Mouse (Mus musculus): ENCODE measurements around the gene Abca2. TPM values are rescaled to one million over a fixed set of nuclear protein-coding genes. Genes with fewer than 3 reads are reported as not detected.

Abca2 gene
- polyA plus RNA-seq, 1 experiment from 2014 or later, result 6.7 TPM

- Histone ChIP-seq H3K4me3 (ENCODE audit: low read depth, low read length) (no peak overlapping the region), H3K9me3 (replicated peaks; ENCODE audit: control insufficient read depth, low read length) (no peaks in the 10 kb centered on the region), H3K4me1 (ENCODE audit: control insufficient read depth, insufficient read depth, low read length) (no peaks in the 10 kb centered on the region), H3K36me3 (ENCODE audit: control insufficient read depth, insufficient read depth, low read length) (no peaks in the 10 kb centered on the region), H3K4me2 (ENCODE audit: low read length) (no peak overlapping the region), H3K27me3 (replicated peaks; ENCODE audit: control insufficient read depth, insufficient read depth, low read length) (no peaks in the 10 kb centered on the region; the same call in 1 of the 2 replicates), H3K27ac (ENCODE audit: low read depth, low read length) (no peak overlapping the region), H3K9ac (ENCODE audit: low read length) (no peak overlapping the region)
- DNase-seq (ENCODE audit: low spot score), result peak; percentile 80
- ATAC-seq, result peak; percentile 58
- 28% methylated on average over 3 of the region's 3 CpGs for WGBS
Measured at GRCm38 (mm10) chr2:25421896-25422295, 6.6 kb upstream of the Abca2 start.

- no peaks in the 10 kb centered on the region for H3K36me3 ChIP-seq (ENCODE audit: control insufficient read depth, insufficient read depth, low read length)
- no peak within 1 kb of the TSS for H3K9ac ChIP-seq (ENCODE audit: low read length)
- ATAC-seq (no peak), DNase-seq (ENCODE audit: low spot score) (no peak)
- H3K4me1 ChIP-seq (ENCODE audit: control insufficient read depth, insufficient read depth, low read length), result no peaks in the 10 kb centered on the region
- H3K4me3 ChIP-seq (ENCODE audit: low read depth, low read length), result no peak within 1 kb of the TSS
- H3K9me3 ChIP-seq (replicated peaks; ENCODE audit: control insufficient read depth, low read length), result no peaks in the 10 kb centered on the region
- no peak within 1 kb of the TSS for H3K4me2 ChIP-seq (ENCODE audit: low read length)
- 70% methylated on average over 17 of the region's 17 CpGs for WGBS
- H3K27ac ChIP-seq (ENCODE audit: low read depth, low read length), result no peak within 1 kb of the TSS
- H3K27me3 ChIP-seq (replicated peaks; ENCODE audit: control insufficient read depth, insufficient read depth, low read length), result no peaks in the 10 kb centered on the region; the same call in 1 of the 2 replicates
Measured at GRCm38 (mm10) chr2:25422587-25423410, 5.7 kb upstream of the Abca2 start, which contains the start of gene Fut7. Fut7 (plus strand) TSS chr2:25423267.

GRCm38 (mm10) chr2:25423626-25424025, 4.9 kb upstream of the Abca2 start:
- Histone ChIP-seq H3K4me1 (ENCODE audit: control insufficient read depth, insufficient read depth, low read length) (no peaks in the 10 kb centered on the region; the same call in 1 of the 2 replicates), H3K27me3 (replicated peaks; ENCODE audit: control insufficient read depth, insufficient read depth, low read length) (no peaks in the 10 kb centered on the region; the same call in 1 of the 2 replicates), H3K27ac (ENCODE audit: low read depth, low read length) (no peak overlapping the region), H3K4me3 (ENCODE audit: low read depth, low read length) (no peak overlapping the region), H3K9me3 (replicated peaks; ENCODE audit: control insufficient read depth, low read length) (no peaks in the 10 kb centered on the region), H3K36me3 (ENCODE audit: control insufficient read depth, insufficient read depth, low read length) (no peaks in the 10 kb centered on the region), H3K9ac (ENCODE audit: low read length) (no peak overlapping the region), H3K4me2 (ENCODE audit: low read length) (no peak overlapping the region)
- WGBS, result 83% methylated on average over 1 of the region's 1 CpGs
- ATAC-seq (no peak), DNase-seq (ENCODE audit: low spot score) (no peak)

- H3K36me3 ChIP-seq (ENCODE audit: control insufficient read depth, insufficient read depth, low read length), result no peaks in the 10 kb centered on the region
- H3K4me2 ChIP-seq (ENCODE audit: low read length), result no peak overlapping the region
- H3K9me3 ChIP-seq (replicated peaks; ENCODE audit: control insufficient read depth, low read length), result no peaks in the 10 kb centered on the region
- WGBS, result 53% methylated on average over 27 of the region's 27 CpGs
- H3K4me1 ChIP-seq (ENCODE audit: control insufficient read depth, insufficient read depth, low read length), result peaks cover 13% of the 10 kb centered on the region
- no peaks in the 10 kb centered on the region; the same call in 1 of the 2 replicates for H3K27me3 ChIP-seq (replicated peaks; ENCODE audit: control insufficient read depth, insufficient read depth, low read length)
- no peak overlapping the region for H3K4me3 ChIP-seq (ENCODE audit: low read depth, low read length)
- DNase-seq (ENCODE audit: low spot score), result peak; percentile 18
- H3K27ac ChIP-seq (ENCODE audit: low read depth, low read length), result no peak overlapping the region
- ATAC-seq, result no peak
- H3K9ac ChIP-seq (ENCODE audit: low read length), result peak overlapping the region; percentile 35; the same call in 1 of the 2 replicates
Measured at GRCm38 (mm10) chr2:25425481-25425880, 3.0 kb upstream of the Abca2 start.

GRCm38 (mm10) chr2:25426721-25427191, 1.7 kb upstream of the Abca2 start:
- peaks cover 16% of the 10 kb centered on the region for H3K4me1 ChIP-seq (ENCODE audit: control insufficient read depth, insufficient read depth, low read length)
- H3K27ac ChIP-seq (ENCODE audit: low read depth, low read length), result no peak overlapping the region
- H3K9me3 ChIP-seq (replicated peaks; ENCODE audit: control insufficient read depth, low read length), result no peaks in the 10 kb centered on the region
- no peak overlapping the region for H3K4me3 ChIP-seq (ENCODE audit: low read depth, low read length)
- H3K27me3 ChIP-seq (replicated peaks; ENCODE audit: control insufficient read depth, insufficient read depth, low read length), result no peaks in the 10 kb centered on the region; the same call in 1 of the 2 replicates
- DNase-seq (ENCODE audit: low spot score) (peak; percentile 86), ATAC-seq (peak; percentile 25; the same call in 1 of the 2 replicates)
- H3K4me2 ChIP-seq (ENCODE audit: low read length), result no peak overlapping the region
- WGBS, result 31% methylated on average over 5 of the region's 5 CpGs
- H3K9ac ChIP-seq (ENCODE audit: low read length), result no peak overlapping the region
- no peaks in the 10 kb centered on the region for H3K36me3 ChIP-seq (ENCODE audit: control insufficient read depth, insufficient read depth, low read length)

- ATAC-seq, result no peak
- Histone ChIP-seq H3K4me2 (ENCODE audit: low read length) (no peak overlapping the region), H3K27me3 (replicated peaks; ENCODE audit: control insufficient read depth, insufficient read depth, low read length) (no peaks in the 10 kb centered on the region; the same call in 1 of the 2 replicates), H3K36me3 (ENCODE audit: control insufficient read depth, insufficient read depth, low read length) (no peaks in the 10 kb centered on the region), H3K27ac (ENCODE audit: low read depth, low read length) (no peak overlapping the region), H3K9ac (ENCODE audit: low read length) (no peak overlapping the region), H3K9me3 (replicated peaks; ENCODE audit: control insufficient read depth, low read length) (no peaks in the 10 kb centered on the region), H3K4me3 (ENCODE audit: low read depth, low read length) (no peak overlapping the region), H3K4me1 (ENCODE audit: control insufficient read depth, insufficient read depth, low read length) (peaks cover 16% of the 10 kb centered on the region)
- WGBS, result 93% methylated on average over 5 of the region's 5 CpGs
- no peak for DNase-seq (ENCODE audit: low spot score)
Measured at GRCm38 (mm10) chr2:25427256-25427655, 1.2 kb upstream of the Abca2 start.

GRCm38 (mm10) chr2:25429435-25430180, 1.1 kb downstream of the Abca2 start:
- H3K4me3 ChIP-seq (ENCODE audit: low read depth, low read length), result peak overlapping the region; percentile 82
- H3K9ac ChIP-seq (ENCODE audit: low read length), result peak overlapping the region; percentile 90
- no peaks in the 10 kb centered on the region for H3K9me3 ChIP-seq (replicated peaks; ENCODE audit: control insufficient read depth, low read length)
- DNase-seq (ENCODE audit: low spot score) (no peak), ATAC-seq (no peak)
- no peak overlapping the region for H3K27ac ChIP-seq (ENCODE audit: low read depth, low read length)
- H3K4me2 ChIP-seq (ENCODE audit: low read length), result peak overlapping the region; percentile 78
- peaks cover 16% of the 10 kb centered on the region; the same call in 1 of the 2 replicates for H3K36me3 ChIP-seq (ENCODE audit: control insufficient read depth, insufficient read depth, low read length)
- no peaks in the 10 kb centered on the region for H3K27me3 ChIP-seq (replicated peaks; ENCODE audit: control insufficient read depth, insufficient read depth, low read length)
- peaks cover 16% of the 10 kb centered on the region for H3K4me1 ChIP-seq (ENCODE audit: control insufficient read depth, insufficient read depth, low read length)
- 61% methylated on average over 5 of the region's 5 CpGs for WGBS

GRCm38 (mm10) chr2:25430395-25431233, 2.1 kb downstream of the Abca2 start:
- DNase-seq (ENCODE audit: low spot score) (no peak), ATAC-seq (no peak)
- Histone ChIP-seq H3K36me3 (ENCODE audit: control insufficient read depth, insufficient read depth, low read length) (peaks cover 26% of the 10 kb centered on the region), H3K4me2 (ENCODE audit: low read length) (no peak overlapping the region), H3K9me3 (replicated peaks; ENCODE audit: control insufficient read depth, low read length) (no peaks in the 10 kb centered on the region), H3K9ac (ENCODE audit: low read length) (0 out of 2 replicates have a peak overlapping the region, but pooled peaks have one; percentile 17), H3K4me3 (ENCODE audit: low read depth, low read length) (no peak overlapping the region), H3K27ac (ENCODE audit: low read depth, low read length) (no peak overlapping the region), H3K4me1 (ENCODE audit: control insufficient read depth, insufficient read depth, low read length) (peaks cover 16% of the 10 kb centered on the region), H3K27me3 (replicated peaks; ENCODE audit: control insufficient read depth, insufficient read depth, low read length) (no peaks in the 10 kb centered on the region)
- WGBS, result 70% methylated on average over 17 of the region's 17 CpGs

All from forebrain, embryonic 14.5 days (tissue).